Mouse (Mus musculus): Measurements from ENCODE around the gene Fam83g.

The Fam83g gene

DNA sequence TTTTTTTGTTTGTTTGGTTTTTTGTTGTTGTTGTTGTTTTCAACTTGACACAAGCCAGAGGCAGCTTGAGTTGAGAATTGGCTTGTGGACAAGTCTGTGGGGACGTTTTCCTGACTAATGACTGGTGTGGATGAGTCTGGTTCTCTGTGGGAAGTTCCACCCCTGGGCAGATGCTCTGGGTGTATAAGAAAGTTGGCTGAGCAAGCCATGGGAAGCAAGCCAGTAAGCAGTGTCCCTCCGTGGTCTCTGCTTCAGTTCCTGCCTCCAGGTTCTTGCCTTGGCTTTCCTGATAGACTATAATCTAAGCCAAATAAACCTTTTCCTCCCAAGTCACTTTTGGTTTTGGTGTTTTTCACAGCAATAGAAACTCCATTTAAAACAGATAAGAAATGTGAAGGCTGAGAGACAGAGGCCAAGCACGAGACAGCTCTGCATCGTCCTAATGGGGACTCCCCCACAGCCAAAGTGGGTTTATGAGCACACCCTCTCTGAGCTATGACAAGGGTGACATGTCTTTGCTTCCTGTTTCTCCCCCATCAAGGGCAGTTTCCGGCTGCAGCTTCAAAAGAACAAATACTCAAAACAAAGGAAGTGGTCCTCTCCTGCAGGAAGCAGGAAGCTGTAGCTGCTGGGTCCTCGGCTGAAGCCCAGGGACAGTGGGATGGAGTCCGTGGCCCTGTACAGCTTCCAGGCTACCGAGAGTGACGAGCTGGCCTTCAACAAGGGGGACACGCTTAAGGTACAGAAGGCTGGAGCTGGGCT lies 31.0 kb upstream of the Fam83g start, which contains the start of gene Grap:
TSS of gene Grap (plus strand) at position 580 of the 762 bp plus-strand sequence.
- DNase-seq (ENCODE audit: low spot score): no peak

DNA sequence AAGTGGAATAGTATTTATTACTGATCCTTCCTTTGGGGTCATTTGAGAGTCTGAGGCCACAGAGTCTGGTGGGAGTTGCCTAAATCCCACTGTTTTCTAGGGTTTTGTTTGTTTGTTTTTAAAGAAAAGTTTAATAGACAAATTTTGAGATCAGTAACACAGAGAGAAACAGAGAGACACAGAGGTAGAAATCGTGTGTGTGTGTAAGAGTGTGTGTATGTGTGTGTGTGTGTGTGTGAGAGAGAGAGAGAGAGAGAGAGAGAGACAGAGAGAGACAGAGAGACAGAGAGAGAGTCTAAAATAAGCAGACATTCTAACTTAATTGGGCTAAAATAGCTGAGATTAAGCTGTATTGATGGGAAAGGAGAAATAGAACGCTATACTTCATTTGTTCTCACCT lies 30.3 kb upstream of the Fam83g start:
- DNase-seq (ENCODE audit: low spot score): no peak

GRCm38 (mm10) chr11:61654786-61655311 lies 29.0 kb upstream of the Fam83g start:
- no peak for DNase-seq (ENCODE audit: low spot score)

DNA sequence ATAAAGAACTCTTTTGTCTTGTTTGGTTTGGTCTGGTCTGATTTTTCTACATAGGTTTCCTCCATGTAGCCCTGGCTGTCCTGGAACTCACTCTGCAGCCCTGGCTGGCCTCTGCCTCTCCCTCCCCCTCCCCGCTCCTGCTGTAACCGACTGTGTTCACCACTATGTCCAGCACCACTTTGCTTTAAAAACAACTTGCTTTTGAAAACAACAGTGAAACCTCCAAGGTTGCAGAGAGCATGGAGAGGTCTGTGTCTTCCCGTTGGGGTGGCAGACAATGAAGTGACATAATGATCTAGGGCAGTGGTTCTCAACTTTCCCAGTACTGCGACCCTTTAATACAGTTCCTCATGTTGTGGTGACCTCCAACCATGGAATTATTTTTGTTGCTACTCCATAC lies 28.2 kb upstream of the Fam83g start:
- DNase-seq (ENCODE audit: low spot score): no peak

- no peak for DNase-seq (ENCODE audit: low spot score)
Measured at GRCm38 (mm10) chr11:61656148-61656850, 27.6 kb upstream of the Fam83g start.

DNA sequence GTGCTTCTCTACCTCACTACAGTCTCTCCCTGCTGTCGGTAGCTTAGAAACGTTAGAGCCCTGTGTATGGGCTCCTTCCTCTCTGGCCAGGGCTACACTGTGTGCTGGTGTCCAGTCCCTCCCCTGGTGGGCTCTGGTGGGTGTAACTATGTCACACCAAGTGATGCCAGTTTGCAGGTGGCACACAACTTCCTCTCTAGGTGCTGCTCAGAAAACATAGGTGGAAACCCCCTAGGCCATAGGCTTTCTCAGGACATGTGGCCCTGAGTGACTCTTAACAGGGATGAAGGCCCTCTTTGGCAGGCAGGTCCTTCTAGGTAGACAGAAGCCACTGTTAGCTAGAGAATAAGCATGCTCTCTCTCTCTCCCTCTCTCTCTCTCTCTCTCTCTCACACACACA lies 26.5 kb upstream of the Fam83g start:
- DNase-seq (ENCODE audit: low spot score): no peak

DNA sequence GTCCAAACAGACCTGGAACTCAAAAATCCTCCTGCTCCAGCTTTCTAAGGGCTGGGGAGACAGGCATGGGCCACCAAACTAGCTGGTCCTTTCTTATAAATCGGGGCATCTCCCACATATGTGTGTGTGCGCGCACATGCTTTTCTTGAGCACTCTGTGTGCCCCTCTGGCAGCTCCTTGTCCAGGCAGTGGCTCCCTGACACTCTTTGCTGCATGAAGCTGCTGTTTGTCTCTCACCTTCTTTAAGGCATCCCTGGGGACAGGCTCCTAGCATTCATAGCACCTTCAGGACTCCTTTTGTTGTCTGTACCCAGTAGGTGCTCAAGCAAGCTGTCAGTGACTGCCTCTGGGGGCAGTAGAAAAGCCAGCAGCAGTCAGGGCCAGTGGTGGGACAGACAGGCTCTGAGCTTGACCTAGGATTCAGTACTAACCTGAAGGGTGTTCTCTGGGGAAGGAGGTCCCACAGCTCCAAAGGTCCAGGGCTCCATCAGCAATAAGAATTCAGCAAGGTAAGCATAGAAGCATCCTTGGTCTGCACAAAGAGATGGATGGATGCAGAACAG lies 25.4 kb upstream of the Fam83g start:
- DNase-seq (ENCODE audit: low spot score): no peak

DNA sequence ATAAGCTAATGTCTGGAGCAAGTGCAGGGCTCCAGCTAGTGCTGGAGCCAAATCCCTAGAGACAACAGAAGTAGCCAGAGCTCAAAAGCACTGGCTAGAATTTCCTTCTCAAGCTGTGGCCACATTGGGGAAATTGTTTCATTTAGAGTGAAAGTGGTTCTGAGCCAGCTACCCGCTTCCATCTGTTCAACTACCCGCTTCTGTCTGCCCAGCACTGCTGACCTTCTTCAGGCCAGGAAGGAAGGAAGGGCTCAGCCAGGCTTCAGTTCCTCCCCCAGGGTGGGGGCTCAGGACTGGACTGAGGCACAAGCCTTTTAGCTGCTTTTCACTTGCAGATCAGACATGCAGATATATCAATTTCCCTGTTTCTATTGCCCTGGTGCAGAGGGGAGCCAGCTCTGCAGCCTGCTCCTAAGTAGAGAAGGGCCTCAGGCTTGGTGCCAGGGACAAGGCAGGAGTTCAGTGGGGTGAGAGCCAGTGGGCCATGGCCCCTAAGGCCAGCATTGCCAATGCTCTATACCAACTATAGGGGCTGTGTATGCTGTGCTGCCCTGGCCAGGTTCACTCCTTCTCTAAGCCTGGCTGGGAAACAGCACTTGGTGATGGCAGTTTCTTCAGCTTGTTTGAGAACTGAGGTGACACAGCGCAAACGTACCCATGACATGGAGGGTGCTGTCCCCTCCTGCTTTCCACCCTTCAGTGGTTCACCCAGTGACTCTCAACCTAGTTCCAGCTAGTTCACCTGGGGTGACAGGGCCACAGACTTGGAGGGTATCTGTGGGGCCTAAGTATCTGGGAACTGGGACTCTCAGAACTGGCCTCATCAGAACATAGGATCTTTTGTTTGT lies 24.7 kb upstream of the Fam83g start:
- no peak for DNase-seq (ENCODE audit: low spot score)

GRCm38 (mm10) chr11:61660001-61660400 lies 23.9 kb upstream of the Fam83g start:
- DNase-seq (ENCODE audit: low spot score): no peak

GRCm38 (mm10) chr11:61660806-61661392 lies 23.0 kb upstream of the Fam83g start:
- no peak for DNase-seq (ENCODE audit: low spot score)

- no peak for DNase-seq (ENCODE audit: low spot score)
Measured at GRCm38 (mm10) chr11:61662189-61662588, 21.7 kb upstream of the Fam83g start.

- no peak for DNase-seq (ENCODE audit: low spot score)
Measured at GRCm38 (mm10) chr11:61665401-61665800, 18.5 kb upstream of the Fam83g start.

- no peak for DNase-seq (ENCODE audit: low spot score)
Measured at GRCm38 (mm10) chr11:61665991-61666799, 17.7 kb upstream of the Fam83g start.

GRCm38 (mm10) chr11:61667248-61667647 lies 16.6 kb upstream of the Fam83g start:
- no peak for DNase-seq (ENCODE audit: low spot score)

DNA sequence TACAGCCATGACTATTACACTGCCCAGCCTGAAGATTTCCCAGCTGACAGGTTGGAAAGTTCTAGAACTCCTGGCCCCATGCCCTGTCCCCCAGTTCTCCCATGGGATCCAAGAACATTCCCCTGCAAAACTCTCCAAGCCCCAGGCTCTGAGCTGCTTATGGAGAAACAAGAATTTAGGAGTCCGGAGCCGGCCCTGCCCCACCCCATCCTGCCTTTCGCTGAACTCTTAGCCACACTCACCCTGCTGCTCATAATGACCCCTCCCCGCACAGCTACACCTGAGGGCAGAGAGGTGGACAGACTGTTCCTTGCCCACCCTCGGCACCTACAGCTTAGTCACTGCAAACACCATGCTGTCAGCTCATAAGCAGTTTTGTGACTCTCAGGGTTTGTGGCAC lies 16.1 kb upstream of the Fam83g start:
- no peak for DNase-seq (ENCODE audit: low spot score)

DNA sequence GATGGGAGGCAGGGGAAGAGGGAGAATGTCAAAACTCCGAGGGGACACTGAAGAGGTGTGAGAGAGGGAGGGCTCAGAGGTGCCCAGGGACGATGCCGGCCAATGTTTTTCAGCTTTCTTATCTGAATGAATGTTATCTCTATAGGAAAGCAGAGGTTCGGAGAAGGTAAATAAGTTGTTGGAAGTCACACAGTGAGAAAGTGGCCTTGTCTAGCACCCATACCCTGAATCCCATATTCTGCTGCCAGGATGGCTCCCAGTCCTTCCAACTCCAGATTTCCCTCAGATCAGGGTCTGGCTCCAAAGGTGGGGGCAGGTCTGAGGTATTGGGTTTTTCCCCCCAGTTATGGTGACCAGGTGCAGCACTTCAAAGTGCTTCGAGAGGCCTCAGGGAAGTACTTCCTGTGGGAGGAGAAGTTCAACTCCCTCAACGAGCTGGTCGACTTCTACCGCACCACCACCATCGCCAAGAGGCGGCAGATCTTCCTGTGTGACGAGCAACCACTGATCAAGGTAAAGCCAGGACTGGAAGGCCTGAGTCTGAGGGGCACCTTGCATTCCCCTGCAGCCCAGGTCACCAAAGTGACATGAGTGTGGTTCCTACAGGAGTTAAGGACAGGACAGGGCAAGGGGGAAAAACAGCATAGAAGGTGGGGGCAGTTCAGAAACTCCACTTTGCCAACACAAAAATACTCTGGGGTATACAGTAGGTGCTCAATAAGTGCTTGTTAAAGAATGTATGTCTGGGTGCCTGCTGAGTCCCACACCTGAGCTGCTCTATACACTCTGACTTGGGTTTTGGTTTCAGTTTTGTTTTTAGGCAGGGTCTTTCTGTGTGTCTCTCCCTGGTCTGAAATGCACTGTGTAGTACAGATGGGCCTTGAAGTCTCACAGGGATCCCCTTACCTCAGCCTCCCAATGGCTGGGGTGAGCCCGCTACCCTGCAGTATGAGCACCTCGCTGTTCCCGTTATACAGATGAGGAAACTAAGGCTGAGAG lies 14.1 kb upstream of the Fam83g start:
- DNase-seq (ENCODE audit: low spot score): no peak

GRCm38 (mm10) chr11:61671781-61672383 lies 12.0 kb upstream of the Fam83g start:
- no peak for DNase-seq (ENCODE audit: low spot score)

- DNase-seq (ENCODE audit: low spot score): no peak
Measured at GRCm38 (mm10) chr11:61673686-61674085, 10.2 kb upstream of the Fam83g start.
